Mouse (Mus musculus): ENCODE results near the gene Fntb. TPM values are rescaled to one million over a fixed set of nuclear protein-coding genes. Genes with fewer than 3 reads are reported as not detected.

The Fntb gene
- polyA plus RNA-seq, 1 experiment from 2014 or later: 30.1 TPM

DNA sequence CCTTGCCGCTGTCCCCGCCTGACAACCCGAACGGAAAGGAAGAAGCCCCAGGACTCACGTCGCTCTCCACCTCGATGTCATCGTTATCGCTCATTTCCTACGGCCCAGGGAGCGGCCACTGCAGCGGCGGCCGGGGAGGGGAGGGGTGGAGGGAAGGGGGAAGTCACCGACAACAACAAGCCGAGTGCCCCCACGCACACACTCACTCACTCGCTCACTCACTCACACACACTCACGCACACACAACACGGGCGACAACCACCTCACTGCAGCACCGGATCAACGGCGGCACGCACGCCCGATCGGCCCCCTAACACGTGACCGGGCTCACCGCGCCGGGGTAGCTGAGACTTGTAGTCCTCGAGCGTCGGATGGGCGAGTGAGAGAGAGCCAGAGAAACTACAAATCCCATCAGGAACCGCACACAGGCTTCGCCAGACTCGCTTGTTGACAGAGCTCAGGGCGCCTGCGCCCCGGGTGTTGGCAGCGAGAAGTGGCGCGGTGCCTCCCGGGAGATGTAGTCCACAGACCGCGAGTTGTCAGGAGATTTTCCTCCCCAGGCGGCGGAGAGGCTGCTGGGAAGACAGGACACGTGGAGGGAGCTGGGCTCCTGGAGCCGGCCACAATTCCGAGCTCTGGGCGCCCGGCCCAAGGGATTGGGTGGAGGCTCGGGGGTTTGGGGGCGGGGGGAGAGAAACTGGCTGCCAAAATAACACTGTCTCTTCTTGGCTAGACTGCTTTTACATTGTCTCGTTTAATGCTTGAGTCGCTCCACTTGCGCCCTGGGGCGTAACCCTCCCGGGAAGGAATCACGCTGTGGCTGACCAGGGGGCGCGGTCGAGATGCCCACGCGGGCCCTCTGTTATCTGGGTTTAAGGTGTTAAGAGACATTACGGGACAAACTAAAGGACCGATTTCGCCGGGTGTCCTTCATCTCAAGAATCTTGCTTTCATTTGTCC, 196.8 kb downstream of the Fntb start, which contains the start of gene Max:
Max (minus strand) TSS at position 270 of the 960 bp plus-strand sequence.
- Histone ChIP-seq H3K27me3 (no peaks in the 10 kb centered on the region), H3K4me1 (peaks cover 13% of the 10 kb centered on the region), H3K27ac (peak within 1 kb of the TSS; percentile 17; the same call in 1 of the 2 replicates), H3K36me3 (ENCODE audit: poor library complexity, severe bottlenecking) (peaks cover 25% of the 10 kb centered on the region), H3K9me3 (replicated peaks) (no peaks in the 10 kb centered on the region), H3K9ac (peak within 1 kb of the TSS; percentile 75), H3K4me3 (peak within 1 kb of the TSS; percentile 74), H3K4me2 (peak within 1 kb of the TSS; percentile 85)
- ATAC-seq: peak; percentile 99
- WGBS: under 1% methylated on average over 71 of the region's 73 CpGs

DNA sequence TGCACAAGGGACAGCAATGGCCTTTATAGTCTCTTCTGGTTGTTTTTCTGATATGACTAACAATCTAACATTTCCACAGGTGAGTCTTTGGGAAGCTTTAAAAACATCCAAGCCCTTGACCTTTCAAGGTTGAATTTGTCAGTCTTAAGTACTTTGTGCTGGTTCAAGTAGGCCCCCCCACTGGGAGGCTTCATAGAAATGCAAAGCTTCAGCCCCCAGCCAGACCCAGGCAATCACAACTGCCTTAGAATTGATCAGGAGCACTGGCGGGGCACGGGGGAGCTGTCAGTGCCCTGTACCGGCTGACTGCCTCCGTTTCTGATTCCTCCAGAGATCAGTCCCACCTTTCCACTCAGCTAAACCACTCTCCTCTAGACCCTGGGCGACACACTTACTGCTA, 199.7 kb downstream of the Fntb start:
- Histone ChIP-seq H3K4me3 (no peak overlapping the region), H3K36me3 (ENCODE audit: poor library complexity, severe bottlenecking) (0 out of 2 replicates have a peak, but pooled peaks cover 2% of the 10 kb centered on the region), H3K27ac (no peak overlapping the region), H3K27me3 (no peaks in the 10 kb centered on the region), H3K4me2 (no peak overlapping the region), H3K9ac (no peak overlapping the region), H3K4me1 (peaks cover 13% of the 10 kb centered on the region), H3K9me3 (replicated peaks) (no peaks in the 10 kb centered on the region)
- ATAC-seq: no peak
- WGBS: 17% methylated on average over 5 of the region's 5 CpGs

DNA sequence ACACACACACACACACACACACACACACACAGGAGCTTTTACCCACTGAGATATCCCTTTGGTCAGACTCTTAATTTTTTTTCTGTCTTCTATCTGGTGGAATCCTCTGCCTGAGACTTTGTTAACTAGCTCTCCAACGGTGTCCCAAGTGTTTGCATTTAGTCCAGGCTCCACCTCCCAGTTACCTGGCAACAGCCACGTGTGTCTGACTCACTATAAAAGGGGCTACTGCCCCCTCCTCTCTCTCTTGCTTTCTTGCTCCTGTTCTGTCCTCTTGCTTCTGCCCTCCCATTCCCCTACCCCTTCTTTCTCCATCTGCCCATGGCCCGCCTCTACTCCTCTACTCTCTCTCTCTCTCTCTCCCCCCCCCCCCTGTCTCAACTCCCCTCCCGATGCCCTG, 200.5 kb downstream of the Fntb start:
- Histone ChIP-seq H3K4me2 (peak overlapping the region; percentile 32), H3K27ac (no peak overlapping the region), H3K9me3 (replicated peaks) (no peaks in the 10 kb centered on the region), H3K4me1 (peaks cover 8% of the 10 kb centered on the region), H3K9ac (no peak overlapping the region), H3K36me3 (ENCODE audit: poor library complexity, severe bottlenecking) (no peaks in the 10 kb centered on the region), H3K27me3 (no peaks in the 10 kb centered on the region), H3K4me3 (no peak overlapping the region)
- no peak for ATAC-seq
- WGBS: 6% methylated on average over 3 of the region's 4 CpGs

Other genes starting within 250 kb of the Fntb start
- gene Plekhg3, start 234.7 kb upstream of the Fntb start, polyA plus RNA-seq (2015; fragmentation: Nextera tagmentation; extraction: Ambion mirVana): 0.63 and 0.97 TPM in 2 replicates
- gene Sptb, start 55.0 kb upstream of the Fntb start, polyA plus RNA-seq (2015; fragmentation: Nextera tagmentation; extraction: Ambion mirVana): 0.39 and 0.67 TPM in 2 replicates
- gene Churc1, start 51 bp upstream of the Fntb start, polyA plus RNA-seq (2015; fragmentation: Nextera tagmentation; extraction: Ambion mirVana): 116 and 119 TPM in 2 replicates
- 0.12 TPM in 1 of 2 replicates, not detected in the other for gene Gpx2, start 30.0 kb downstream of the Fntb start, polyA plus RNA-seq (2015; fragmentation: Nextera tagmentation; extraction: Ambion mirVana)
- 12.3 and 14.3 TPM in 2 replicates for gene Rab15, start 57.3 kb downstream of the Fntb start, polyA plus RNA-seq (2015; fragmentation: Nextera tagmentation; extraction: Ambion mirVana)
- gene Max, start 196.6 kb downstream of the Fntb start, polyA plus RNA-seq (2015; fragmentation: Nextera tagmentation; extraction: Ambion mirVana): 13.5 and 16.5 TPM in 2 replicates